In genomic region chr3:95662724-95663449, GRCm38 (mm10) we compare ENCODE assay signal across 9 mouse cellular contexts. TPM values are rescaled to one million over a fixed set of nuclear protein-coding genes. Genes with fewer than 3 reads are reported as not detected.
A peak's percentile ranks its signal among the peaks of the same experiment; 100 is the strongest.
DNase-seq lines count a peak whose midpoint lies in the region; ATAC-seq and TF ChIP-seq lines count a peak whose summit lies in the region.
"Had no signal": no experiment of that assay in that cellular context is flagged by ENCODE, and none has a peak within 500 bp of the region (broad histone marks: within the 10 kb centered on the region; RNA-seq: fewer than 3 reads in every experiment).

No protein-coding gene starts in this region.

- WGBS in lung, embryonic 14.5 days, result 76% methylated on average over 7 of the region's 7 CpGs
- 84% methylated on average over 7 of the region's 7 CpGs for WGBS in midbrain, embryonic 14.5 days

- peaks cover 55% of the 10 kb centered on the region for H3K36me3 ChIP-seq in lung, embryonic 14.5 days (ENCODE audit: insufficient read depth)
- peaks cover 44% of the 10 kb centered on the region for H3K36me3 ChIP-seq in midbrain, embryonic 14.5 days (ENCODE audit: control insufficient read depth, insufficient read depth, low read length)

- no peak for TF ChIP-seq POLR2A in bone marrow macrophage, adult 2 months (IDR thresholded peaks at IDR 0.05; ENCODE audit: borderline replicate concordance, low read depth, low read length)

- H3K4me2 ChIP-seq in lung, embryonic 14.5 days, result peak overlapping the region; percentile 69
- peak overlapping the region; percentile 98; the same call in 1 of the 2 replicates for H3K4me2 ChIP-seq in midbrain, embryonic 14.5 days (ENCODE audit: low read length)

- no peaks in the 10 kb centered on the region for H3K9me3 ChIP-seq in lung, embryonic 14.5 days (ENCODE audit: low read depth, low read length)
- no peaks in the 10 kb centered on the region for H3K9me3 ChIP-seq in midbrain, embryonic 14.5 days (ENCODE audit: control insufficient read depth, low read length)

- no peaks in the 10 kb centered on the region for H3K27me3 ChIP-seq in lung, embryonic 14.5 days (ENCODE audit: insufficient read depth, low read length)
- H3K27me3 ChIP-seq in midbrain, embryonic 14.5 days (ENCODE audit: control insufficient read depth, insufficient read depth, low read length), result no peaks in the 10 kb centered on the region

- H3K9ac ChIP-seq in lung, embryonic 14.5 days, result peak overlapping the region; percentile 38
- no peak overlapping the region for H3K9ac ChIP-seq in midbrain, embryonic 14.5 days (replicated peaks; ENCODE audit: low read length)

- TF ChIP-seq CTCF in lung, embryonic 14.5 days (IDR thresholded peaks at IDR 0.05; ENCODE audit: low read depth), result no peak
- TF ChIP-seq CTCF in bone marrow macrophage, adult 2 months (IDR thresholded peaks at IDR 0.05; ENCODE audit: low read depth, low read length), result no peak

- H3K4me3 ChIP-seq in lung, embryonic 14.5 days (ENCODE audit: low read depth, low read length), result peak overlapping the region; percentile 99; the same call in 1 of the 2 replicates
- peak overlapping the region; percentile 59 for H3K4me3 ChIP-seq in bone marrow macrophage, adult 2 months (ENCODE audit: insufficient read depth, low read length)
- H3K4me3 ChIP-seq in midbrain, embryonic 14.5 days (replicated peaks; ENCODE audit: low read depth, low read length), result no peak overlapping the region

- no peak for DNase-seq in lung, embryonic 14.5 days
- no peak for DNase-seq in lung, adult 18-20 months
- DNase-seq in heart, postnatal 4 days, result peak; percentile 7
- no peak for DNase-seq in midbrain, embryonic 14.5 days
- no peak for DNase-seq in right cerebral cortex, postnatal 10 days (ENCODE audit: low spot score in 2 of 2)
- no peak for DNase-seq in right cerebral cortex, adult 2 months (ENCODE audit: low spot score in 2 of 2)
- no peak for DNase-seq in right cerebral cortex, adult 18-20 months
- DNase-seq: right cerebral cortex, postnatal 25 days had no signal

- H3K27ac ChIP-seq in lung, embryonic 14.5 days (ENCODE audit: low read depth), result peak overlapping the region; percentile 16; the same call in 1 of the 2 replicates
- peak overlapping the region; percentile 79 for H3K27ac ChIP-seq in bone marrow macrophage, adult 2 months (ENCODE audit: insufficient read depth, low read depth, low read length)
- no peak overlapping the region for H3K27ac ChIP-seq in midbrain, embryonic 14.5 days (replicated peaks; ENCODE audit: low read depth, low read length)

- ATAC-seq in lung, embryonic 14.5 days (ENCODE audit: insufficient read depth), result no peak
- ATAC-seq in midbrain, embryonic 14.5 days (ENCODE audit: low FRiP score, low TSS enrichment), result no peak

- peaks cover 31% of the 10 kb centered on the region; the same call in 1 of the 2 replicates for H3K4me1 ChIP-seq in lung, embryonic 14.5 days (ENCODE audit: insufficient read depth)
- peaks cover 42% of the 10 kb centered on the region for H3K4me1 ChIP-seq in bone marrow macrophage, adult 2 months (ENCODE audit: control insufficient read depth, insufficient read depth, low read length)
- H3K4me1 ChIP-seq in midbrain, embryonic 14.5 days (ENCODE audit: control insufficient read depth, insufficient read depth, low read length), result peaks cover 27% of the 10 kb centered on the region

RNA-seq across cellular contexts. Expression of gene Mcl1, which starts 4.3 kb away (rescaled TPM):
- 82.3 and 83.2 TPM in 2 replicates for polyA plus RNA-seq in lung, embryonic 14.5 days (2014; fragmentation: Nextera tagmentation; extraction: Ambion mirVana)
- polyA plus RNA-seq in bone marrow macrophage, adult 2 months (2012; ENCODE audit: insufficient read depth, insufficient read length, missing spikeins), result 565 and 578 TPM in 2 replicates
- total RNA-seq in heart, postnatal 4 days (2021), result 100 to 1,000 TPM; 112 to 115 TPM
- 44.1 and 65.7 TPM in 2 replicates for polyA plus RNA-seq in midbrain, embryonic 14.5 days (2014; fragmentation: Nextera tagmentation; extraction: Ambion mirVana)

RNA-seq across cellular contexts. Expression of gene Adamtsl4, which starts 24.8 kb away (rescaled TPM):
- 1.6 and 4.0 TPM in 2 replicates for polyA plus RNA-seq in lung, embryonic 14.5 days (2014; fragmentation: Nextera tagmentation; extraction: Ambion mirVana)
- polyA plus RNA-seq in bone marrow macrophage, adult 2 months (2012; ENCODE audit: insufficient read depth, insufficient read length, missing spikeins), result 2.4 and 2.6 TPM in 2 replicates
- total RNA-seq in heart, postnatal 4 days (2021), result 10 to 100 TPM; 13.5 to 14.6 TPM
- 0.80 and 1.1 TPM in 2 replicates for polyA plus RNA-seq in midbrain, embryonic 14.5 days (2014; fragmentation: Nextera tagmentation; extraction: Ambion mirVana)

RNA-seq across cellular contexts. Expression of gene Ensa, which starts 38.1 kb away (rescaled TPM):
- polyA plus RNA-seq in lung, embryonic 14.5 days (2014; fragmentation: Nextera tagmentation; extraction: Ambion mirVana), result 64.8 and 66.7 TPM in 2 replicates
- 99.2 and 115 TPM in 2 replicates for polyA plus RNA-seq in bone marrow macrophage, adult 2 months (2012; ENCODE audit: insufficient read depth, insufficient read length, missing spikeins)
- 10 to 100 TPM; 49.2 to 50.5 TPM for total RNA-seq in heart, postnatal 4 days (2021)
- polyA plus RNA-seq in midbrain, embryonic 14.5 days (2014; fragmentation: Nextera tagmentation; extraction: Ambion mirVana), result 97.0 and 103 TPM in 2 replicates
